Mouse (Mus musculus): ENCODE data around the gene Gm42688. TPM values are rescaled to one million over a fixed set of nuclear protein-coding genes. Genes with fewer than 3 reads are reported as not detected.

Gm42688 gene
- total RNA-seq, 2 experiments from 2014 or later = 0.53 to 0.76 TPM

- no peak for DNase-seq (ENCODE audit: low spot score)
These were observed 15.7 kb downstream of the Gm42688 start for GRCm38 (mm10) chr6:83117165-83117438.

GRCm38 (mm10) chr6:83117616-83118015, 16.2 kb downstream of the Gm42688 start:
- no peak for DNase-seq (ENCODE audit: low spot score)

GRCm38 (mm10) chr6:83118369-83118768, 17.0 kb downstream of the Gm42688 start:
- no peak for DNase-seq (ENCODE audit: low spot score)

GRCm38 (mm10) chr6:83118825-83119733, 17.7 kb downstream of the Gm42688 start:
- no peak for DNase-seq (ENCODE audit: low spot score)

- DNase-seq (ENCODE audit: low spot score) = no peak
These were observed 18.3 kb downstream of the Gm42688 start for GRCm38 (mm10) chr6:83119734-83120051.

- peak; percentile 95 for DNase-seq (ENCODE audit: low spot score)
These were observed 19.8 kb downstream of the Gm42688 start, which contains the start of gene Wbp1 for GRCm38 (mm10) chr6:83120930-83121862. TSS of gene Wbp1 (minus strand) at chr6:83121559.

GRCm38 (mm10) chr6:83121863-83122710, 20.7 kb downstream of the Gm42688 start:
- no peak for DNase-seq (ENCODE audit: low spot score)

GRCm38 (mm10) chr6:83122961-83123360, 21.5 kb downstream of the Gm42688 start:
- no peak for DNase-seq (ENCODE audit: low spot score)

GRCm38 (mm10) chr6:83124851-83125312, 23.5 kb downstream of the Gm42688 start:
- DNase-seq (ENCODE audit: low spot score) = peak; percentile 93

- DNase-seq (ENCODE audit: low spot score) = no peak
These were observed 23.9 kb downstream of the Gm42688 start, which contains the start of gene Ino80b for GRCm38 (mm10) chr6:83125331-83125730. TSS of gene Ino80b (minus strand) at chr6:83125431.

GRCm38 (mm10) chr6:83127419-83127818, 26.0 kb downstream of the Gm42688 start:
- no peak for DNase-seq (ENCODE audit: low spot score)

- no peak for DNase-seq (ENCODE audit: low spot score)
These were observed 30.1 kb downstream of the Gm42688 start for GRCm38 (mm10) chr6:83131469-83132034.

GRCm38 (mm10) chr6:83132176-83132919, 30.9 kb downstream of the Gm42688 start:
- no peak for DNase-seq (ENCODE audit: low spot score)

GRCm38 (mm10) chr6:83134226-83134625, 32.8 kb downstream of the Gm42688 start:
- no peak for DNase-seq (ENCODE audit: low spot score)

- no peak for DNase-seq (ENCODE audit: low spot score)
These were observed 33.6 kb downstream of the Gm42688 start, which contains the start of gene Rtkn for GRCm38 (mm10) chr6:83134951-83135513. TSS of gene Rtkn (plus strand) at chr6:83135463.

GRCm38 (mm10) chr6:83135571-83136161, 34.2 kb downstream of the Gm42688 start:
- DNase-seq (ENCODE audit: low spot score) = no peak

- DNase-seq (ENCODE audit: low spot score) = no peak
These were observed 35.0 kb downstream of the Gm42688 start for GRCm38 (mm10) chr6:83136291-83136880.

GRCm38 (mm10) chr6:83136881-83137575, 35.6 kb downstream of the Gm42688 start:
- peak; percentile 68 for DNase-seq (ENCODE audit: low spot score)
